Mouse (Mus musculus): Measurements from ENCODE around the gene Npas4.

- TF ChIP-seq POLR2A (IDR thresholded peaks at IDR 0.05; ENCODE audit: borderline replicate concordance, control insufficient read depth, low read depth, low read length), result no peak
- peak; percentile 53 for TF ChIP-seq CTCF (IDR thresholded peaks at IDR 0.05; ENCODE audit: control insufficient read depth, insufficient read depth, low read length)
These were observed 24.9 kb upstream of the Npas4 start for GRCm38 (mm10) chr19:5014961-5015398.
